Mouse (Mus musculus) G1E-ER4 (cell line): ENCODE measurements around the gene Relb. TPM values are rescaled to one million over a fixed set of nuclear protein-coding genes. Genes with fewer than 3 reads are reported as not detected.

Source experiments
- GATA1 ChIP-seq: IDR thresholded peaks from one replicate; pipeline ENCODE4 v1.8.0; 2012; ENCODE audit warnings: low read length, inconsistent platforms
- polyA plus RNA-seq: library from polyadenylated mRNA; stranded (reverse); fragments of >175 nt; gene quantifications from 2 replicates; pipeline ENCODE4 v1.2.3, GENCODE M21; 2012

Relb gene
- polyA plus RNA-seq, 1 experiment = 0.90 TPM

- no peak for TF ChIP-seq GATA1
These were observed 56.1 kb downstream of the Relb start for GRCm38 (mm10) chr7:19572926-19573775.

GRCm38 (mm10) chr7:19569647-19570046 is 59.6 kb downstream of the Relb start:
- no peak for TF ChIP-seq GATA1

DNA sequence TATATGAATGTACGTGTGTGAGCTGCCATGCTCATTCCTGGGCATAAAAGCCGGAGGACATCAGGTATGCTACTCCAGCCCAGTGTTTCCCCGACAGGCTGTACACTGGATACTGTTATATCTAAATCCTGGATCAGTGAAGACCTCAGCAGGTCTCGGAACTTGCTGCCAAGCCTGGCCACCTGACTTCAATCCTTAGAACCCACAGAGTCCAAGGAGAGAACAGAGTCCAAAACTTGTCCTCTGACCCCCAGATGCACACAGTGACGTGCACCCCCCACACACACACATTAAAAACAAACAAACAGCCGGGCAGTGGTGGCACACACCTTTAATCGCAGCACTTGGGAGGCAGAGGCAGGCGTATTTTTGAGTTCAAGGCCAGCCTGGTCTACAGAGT is 61.8 kb downstream of the Relb start:
- TF ChIP-seq GATA1 = no peak

- no peak for TF ChIP-seq GATA1
These were observed 63.4 kb downstream of the Relb start for GRCm38 (mm10) chr7:19565803-19566202.

GRCm38 (mm10) chr7:19564455-19564854 is 64.8 kb downstream of the Relb start:
- no peak for TF ChIP-seq GATA1

GRCm38 (mm10) chr7:19563884-19564283 is 65.4 kb downstream of the Relb start:
- TF ChIP-seq GATA1 = no peak

- no peak for TF ChIP-seq GATA1
These were observed 66.4 kb downstream of the Relb start, which contains the start of gene Ppp1r37 for GRCm38 (mm10) chr7:19562643-19563410. Gene Ppp1r37, minus strand, starts transcription at chr7:19563076.

DNA sequence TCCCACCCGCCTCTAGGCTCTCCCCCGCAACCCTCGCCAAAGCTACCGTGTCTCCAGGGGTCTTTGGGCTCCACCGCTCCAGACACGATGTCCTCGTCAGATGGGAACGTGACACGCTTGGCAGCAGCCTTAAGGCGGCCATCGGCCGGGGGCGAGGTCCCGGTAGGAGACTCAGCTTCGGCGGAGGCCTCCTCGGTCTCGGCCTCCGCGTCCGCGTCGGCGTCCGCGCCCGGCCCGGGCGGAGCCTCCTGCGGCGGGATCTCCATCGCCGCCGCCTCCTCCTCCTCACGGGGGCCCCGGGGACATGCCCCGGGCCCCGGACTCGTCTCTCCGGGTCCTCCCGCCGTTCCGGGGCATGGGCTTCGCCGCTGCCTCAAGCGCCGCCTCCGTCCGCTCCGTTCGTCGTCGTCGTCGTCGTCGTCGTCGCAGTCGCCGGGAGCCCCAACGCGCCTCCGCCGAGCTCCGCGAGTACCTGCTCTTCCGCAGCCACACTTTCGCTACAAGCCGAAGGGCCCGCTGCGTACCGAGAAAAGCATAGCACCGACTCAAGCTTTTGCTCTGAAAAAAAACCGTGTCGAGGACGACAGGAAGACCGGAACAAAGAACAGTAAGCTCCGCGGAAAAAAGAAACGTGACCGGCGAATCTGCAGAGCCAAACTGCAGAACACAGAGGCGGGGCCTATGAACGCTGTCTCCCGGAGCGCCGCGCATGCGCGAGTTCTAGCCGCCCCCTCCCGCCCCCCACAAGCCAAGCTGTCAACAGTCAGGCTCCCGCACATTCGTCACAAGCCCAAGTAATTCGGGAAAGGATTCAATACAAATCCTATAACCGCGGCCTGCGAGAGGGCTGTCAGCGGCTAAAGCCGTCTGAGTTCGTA is 67.2 kb downstream of the Relb start:
- no peak for TF ChIP-seq GATA1

- no peak for TF ChIP-seq GATA1
These were observed 67.8 kb downstream of the Relb start for GRCm38 (mm10) chr7:19561431-19561764.

DNA sequence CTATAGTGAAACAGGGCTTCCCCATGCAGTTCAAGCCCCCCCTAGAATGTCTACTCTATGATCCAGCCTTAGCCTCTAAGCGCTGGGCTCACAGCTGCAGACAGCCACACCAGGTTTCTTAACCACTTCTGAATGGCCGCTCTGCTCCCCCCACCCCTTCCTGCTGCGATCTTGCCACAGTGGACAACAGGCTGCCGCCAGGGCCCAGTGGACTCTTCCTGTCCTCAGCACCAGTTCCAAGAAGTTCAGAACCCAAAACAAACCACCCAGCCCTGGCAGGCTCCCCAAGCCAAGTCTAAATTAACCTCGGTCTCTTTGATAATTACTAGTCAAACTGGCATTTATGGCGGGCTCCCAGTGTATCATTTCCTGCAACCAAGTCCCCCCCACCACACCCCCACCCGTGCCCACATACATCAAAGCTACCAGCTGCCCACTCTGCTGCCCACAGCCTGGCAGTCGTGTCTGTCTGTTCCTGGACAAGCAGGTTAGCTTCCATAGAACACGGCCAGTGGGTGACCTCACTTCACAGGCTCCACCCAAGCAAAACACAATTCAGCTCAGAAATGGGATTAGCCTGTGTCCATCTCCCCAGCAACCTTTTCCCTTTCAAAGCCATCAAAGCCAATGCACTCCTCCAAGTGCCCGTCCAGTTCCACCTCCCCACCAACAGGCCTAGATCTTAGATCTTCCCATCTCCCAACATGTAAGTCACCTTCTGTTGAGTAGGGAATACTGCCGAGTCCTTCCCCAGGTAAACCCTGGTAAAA is 68.6 kb downstream of the Relb start:
- no peak for TF ChIP-seq GATA1

GRCm38 (mm10) chr7:19558965-19559364 is 70.3 kb downstream of the Relb start:
- no peak for TF ChIP-seq GATA1

- TF ChIP-seq GATA1 = no peak
These were observed 71.0 kb downstream of the Relb start for GRCm38 (mm10) chr7:19557982-19558900.

- TF ChIP-seq GATA1 = no peak
These were observed 72.2 kb downstream of the Relb start for GRCm38 (mm10) chr7:19557086-19557485.

Other genes starting within 250 kb of the Relb start
- 59.8 and 60.3 TPM in 2 replicates for gene Ercc2, start 247.4 kb downstream of the Relb start, polyA plus RNA-seq
- 0.23 and 0.25 TPM in 2 replicates for gene Klc3, start 225.3 kb downstream of the Relb start, polyA plus RNA-seq
- not detected in 2 replicates for gene Ckm, start 224.7 kb downstream of the Relb start, polyA plus RNA-seq
- gene Mark4, start 170.6 kb downstream of the Relb start, polyA plus RNA-seq = 45.0 and 67.8 TPM in 2 replicates
- gene Exoc3l2, start 166.1 kb downstream of the Relb start, polyA plus RNA-seq = 0.08 TPM in 2 replicates
- gene Bloc1s3, start 121.1 kb downstream of the Relb start, polyA plus RNA-seq = 7.4 and 10.3 TPM in 2 replicates
- 590 and 674 TPM in 2 replicates for gene Trappc6a, start 121.0 kb downstream of the Relb start, polyA plus RNA-seq
- gene Nkpd1, start 111.6 kb downstream of the Relb start, polyA plus RNA-seq = 0.40 and 0.71 TPM in 2 replicates
- gene Ppp1r37, start 66.4 kb downstream of the Relb start, polyA plus RNA-seq = 134 and 156 TPM in 2 replicates
- gene Zfp296, start 52.2 kb downstream of the Relb start, polyA plus RNA-seq = 3.0 and 3.1 TPM in 2 replicates
- 91.7 and 117 TPM in 2 replicates for gene Gemin7, start 51.8 kb downstream of the Relb start, polyA plus RNA-seq
- 263 and 292 TPM in 2 replicates for gene Clasrp, start 25.0 kb downstream of the Relb start, polyA plus RNA-seq
- gene Clptm1, start 35.6 kb upstream of the Relb start, polyA plus RNA-seq = 149 and 193 TPM in 2 replicates
- not detected in 2 replicates for gene Apoc2, start 48.5 kb upstream of the Relb start, polyA plus RNA-seq
- not detected in 2 replicates for gene Gm44805, start 52.0 kb upstream of the Relb start, polyA plus RNA-seq
- not detected in 2 replicates for gene Apoc4, start 52.0 kb upstream of the Relb start, polyA plus RNA-seq
- gene Apoc1, start 63.2 kb upstream of the Relb start, polyA plus RNA-seq = 4.8 and 6.7 TPM in 2 replicates
- 23.7 and 28.1 TPM in 2 replicates for gene Apoe, start 69.8 kb upstream of the Relb start, polyA plus RNA-seq
- gene Tomm40, start 86.0 kb upstream of the Relb start, polyA plus RNA-seq = 694 and 701 TPM in 2 replicates
- 49.4 and 58.6 TPM in 2 replicates for gene Nectin2, start 121.0 kb upstream of the Relb start, polyA plus RNA-seq
- gene Bcam, start 141.6 kb upstream of the Relb start, polyA plus RNA-seq = not detected in 2 replicates
- gene Cblc, start 167.4 kb upstream of the Relb start, polyA plus RNA-seq = not detected in 2 replicates
- gene Bcl3, start 193.3 kb upstream of the Relb start, polyA plus RNA-seq = not detected in 2 replicates
- not detected in 2 replicates for gene Gm19345, start 222.6 kb upstream of the Relb start, polyA plus RNA-seq
- gene Ceacam16, start 231.9 kb upstream of the Relb start, polyA plus RNA-seq = 0.83 and 1.3 TPM in 2 replicates